Mouse (Mus musculus): ENCODE results near the gene Ovol2. TPM values are rescaled to one million over a fixed set of nuclear protein-coding genes. Genes with fewer than 3 reads are reported as not detected.
"Not testable (repeated sequence)": the region's sequence is repeated elsewhere in the genome, so short reads cannot be mapped to it uniquely, and the experiment has no call there.

Gene Ovol2
- polyA plus RNA-seq, 1 experiment: 0.44 TPM

DNA sequence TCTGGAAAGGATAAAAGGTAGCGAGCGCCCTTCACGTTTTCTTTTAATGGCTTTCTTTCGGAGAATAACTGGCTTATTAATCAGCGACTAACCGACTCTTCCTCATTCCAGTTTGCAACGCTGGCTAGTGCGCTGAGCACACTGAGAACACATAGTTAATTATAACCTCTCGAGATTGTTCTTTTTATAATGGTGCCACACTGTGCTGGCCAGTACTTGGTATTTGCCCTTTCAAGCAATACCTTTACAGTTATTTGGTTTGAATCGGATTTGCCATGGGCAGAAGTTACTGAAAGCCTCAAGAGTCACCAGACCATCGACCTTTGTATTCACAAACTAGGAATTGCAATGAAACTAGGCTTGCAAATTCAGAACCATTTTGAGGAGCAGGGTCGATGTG is 37.6 kb upstream of the Ovol2 start:
- H3K27ac ChIP-seq (ENCODE audit: insufficient read depth, low read length): peak overlapping the region; percentile 93; the same call in 1 of the 2 replicates
- peaks cover 10% of the 10 kb centered on the region for H3K36me3 ChIP-seq (ENCODE audit: control insufficient read depth, insufficient read depth, low read length)
- no peaks in the 10 kb centered on the region for H3K27me3 ChIP-seq (ENCODE audit: control insufficient read depth, insufficient read depth, low read length)
- no peaks in the 10 kb centered on the region for H3K4me1 ChIP-seq (ENCODE audit: control insufficient read depth, insufficient read depth, insufficient read length)
- no peak for TF ChIP-seq CTCF (IDR thresholded peaks at IDR 0.05; ENCODE audit: extremely low read depth, insufficient read depth, insufficient read length, insufficient replicate concordance)
- no peak for TF ChIP-seq POLR2A (IDR thresholded peaks at IDR 0.05; ENCODE audit: low read depth, low read length)
- 1% methylated on average over 12 of the region's 12 CpGs for WGBS
- H3K4me3 ChIP-seq (ENCODE audit: extremely low read depth, insufficient read depth, insufficient read length): peak overlapping the region; percentile 68
- DNase-seq (ENCODE audit: low read depth in 1 of 2, low spot score in 2 of 2): no peak

DNA sequence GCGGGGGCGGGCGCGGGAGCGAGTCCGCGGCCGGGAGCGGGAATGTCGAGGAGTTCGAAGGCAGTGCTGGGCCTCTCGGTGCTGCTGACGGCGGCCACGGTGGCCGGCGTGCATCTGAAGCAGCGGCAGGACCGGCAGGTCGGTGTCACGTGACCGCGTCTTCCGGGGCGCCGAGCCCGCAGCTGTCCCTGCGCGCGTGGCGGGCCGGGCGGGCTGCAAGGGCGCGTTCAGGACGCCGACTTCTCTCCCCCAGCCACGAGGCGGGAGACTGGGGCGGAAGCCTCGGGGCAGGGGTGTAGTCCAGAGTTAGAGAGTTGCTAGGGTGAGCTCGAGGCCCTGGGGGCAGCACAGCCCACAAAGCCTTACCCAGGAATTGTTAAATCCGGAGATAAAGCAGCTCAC is 37.1 kb upstream of the Ovol2 start:
- WGBS: 1% methylated on average over 43 of the region's 43 CpGs
- peak overlapping the region; percentile 68 for H3K4me3 ChIP-seq (ENCODE audit: extremely low read depth, insufficient read depth, insufficient read length)
- H3K27me3 ChIP-seq (ENCODE audit: control insufficient read depth, insufficient read depth, low read length): no peaks in the 10 kb centered on the region
- H3K4me1 ChIP-seq (ENCODE audit: control insufficient read depth, insufficient read depth, insufficient read length): no peaks in the 10 kb centered on the region
- TF ChIP-seq POLR2A (IDR thresholded peaks at IDR 0.05; ENCODE audit: low read depth, low read length) (peak; percentile 2; the same call in 1 of the 2 replicates), CTCF (IDR thresholded peaks at IDR 0.05; ENCODE audit: extremely low read depth, insufficient read depth, insufficient read length, insufficient replicate concordance) (no peak)
- peaks cover 8% of the 10 kb centered on the region for H3K36me3 ChIP-seq (ENCODE audit: control insufficient read depth, insufficient read depth, low read length)
- H3K27ac ChIP-seq (ENCODE audit: insufficient read depth, low read length): peak overlapping the region; percentile 93
- peak; percentile 34 to 78 for DNase-seq (ENCODE audit: low read depth in 1 of 2, low spot score in 2 of 2)

- peak within 1 kb of the TSS; percentile 68 for H3K4me3 ChIP-seq (ENCODE audit: extremely low read depth, insufficient read depth, insufficient read length)
- DNase-seq (ENCODE audit: low read depth in 1 of 2, low spot score in 2 of 2): peak; percentile 83 to 91
- H3K36me3 ChIP-seq (ENCODE audit: control insufficient read depth, insufficient read depth, low read length): peaks cover 4% of the 10 kb centered on the region
- no peaks in the 10 kb centered on the region for H3K4me1 ChIP-seq (ENCODE audit: control insufficient read depth, insufficient read depth, insufficient read length)
- peak within 1 kb of the TSS; percentile 93 for H3K27ac ChIP-seq (ENCODE audit: insufficient read depth, low read length)
- WGBS: 7% methylated on average over 38 of the region's 38 CpGs
- TF ChIP-seq CTCF (IDR thresholded peaks at IDR 0.05; ENCODE audit: extremely low read depth, insufficient read depth, insufficient read length, insufficient replicate concordance) (no peak), POLR2A (IDR thresholded peaks at IDR 0.05; ENCODE audit: low read depth, low read length) (no peak; the same call in 1 of the 2 replicates)
- H3K27me3 ChIP-seq (ENCODE audit: control insufficient read depth, insufficient read depth, low read length): no peaks in the 10 kb centered on the region
These were observed 36.6 kb upstream of the Ovol2 start, which contains the start of the genes Kat14 and Pet117 for GRCm38 (mm10) chr2:144368400-144369019. Gene Kat14, plus strand, starts transcription at chr2:144368983. Gene Pet117, plus strand, starts transcription at chr2:144368996.

DNA sequence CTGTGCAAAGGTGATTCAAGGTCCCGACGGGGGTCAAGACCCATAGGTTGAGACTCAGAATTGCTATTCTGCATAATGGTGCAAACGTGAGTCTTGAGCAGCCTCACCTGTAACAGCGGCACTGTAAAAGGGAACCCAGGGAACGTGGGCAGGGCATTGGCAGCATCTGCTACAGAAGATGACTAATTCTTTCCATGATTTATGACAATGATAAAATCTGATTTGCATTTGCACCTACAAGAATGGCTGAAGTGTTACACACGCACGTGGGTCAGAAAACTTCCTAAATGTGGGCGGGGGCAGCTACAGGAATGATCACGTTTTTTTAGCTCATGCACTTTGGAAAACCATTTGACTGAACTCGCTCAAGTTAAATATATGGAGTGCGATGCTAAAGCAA is 20.9 kb upstream of the Ovol2 start:
- no peaks in the 10 kb centered on the region for H3K4me1 ChIP-seq (ENCODE audit: control insufficient read depth, insufficient read depth, insufficient read length)
- H3K27me3 ChIP-seq (ENCODE audit: control insufficient read depth, insufficient read depth, low read length): no peaks in the 10 kb centered on the region
- DNase-seq (ENCODE audit: low read depth in 1 of 2, low spot score in 2 of 2): no peak
- WGBS: 83% methylated on average over 11 of the region's 11 CpGs
- no peaks in the 10 kb centered on the region for H3K36me3 ChIP-seq (ENCODE audit: control insufficient read depth, insufficient read depth, low read length)
- TF ChIP-seq POLR2A (IDR thresholded peaks at IDR 0.05; ENCODE audit: low read depth, low read length) (no peak), CTCF (IDR thresholded peaks at IDR 0.05; ENCODE audit: extremely low read depth, insufficient read depth, insufficient read length, insufficient replicate concordance) (no peak)
- H3K27ac ChIP-seq (ENCODE audit: insufficient read depth, low read length): no peak overlapping the region
- H3K4me3 ChIP-seq (ENCODE audit: extremely low read depth, insufficient read depth, insufficient read length): no peak overlapping the region

DNA sequence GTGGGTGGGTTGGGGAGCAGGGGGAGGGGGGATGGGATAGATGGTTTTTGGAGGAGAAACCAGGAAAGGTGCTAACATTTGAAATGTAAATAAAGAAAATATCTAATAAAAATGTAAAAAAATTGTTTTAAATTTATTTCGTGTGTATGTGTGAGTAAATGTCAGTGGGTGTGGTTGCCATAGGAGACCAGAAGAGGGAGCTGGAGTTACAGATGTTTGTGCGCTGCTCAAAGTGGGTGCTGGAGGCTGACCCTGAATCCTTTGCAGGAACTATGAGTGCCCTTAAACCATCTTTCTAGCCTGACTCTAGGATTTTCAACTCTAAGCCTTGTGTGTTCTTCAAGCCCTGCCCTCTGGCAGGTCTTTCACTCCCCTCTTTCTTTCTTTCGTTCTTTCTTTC is 16.6 kb upstream of the Ovol2 start:
- no peaks in the 10 kb centered on the region for H3K4me1 ChIP-seq (ENCODE audit: control insufficient read depth, insufficient read depth, insufficient read length)
- H3K4me3 ChIP-seq (ENCODE audit: extremely low read depth, insufficient read depth, insufficient read length): no peak overlapping the region
- DNase-seq (ENCODE audit: low read depth in 1 of 2, low spot score in 2 of 2): no peak
- no peak for TF ChIP-seq POLR2A (IDR thresholded peaks at IDR 0.05; ENCODE audit: low read depth, low read length)
- no peak for TF ChIP-seq CTCF (IDR thresholded peaks at IDR 0.05; ENCODE audit: extremely low read depth, insufficient read depth, insufficient read length, insufficient replicate concordance)
- WGBS: 83% methylated on average over 3 of the region's 3 CpGs
- no peaks in the 10 kb centered on the region for H3K36me3 ChIP-seq (ENCODE audit: control insufficient read depth, insufficient read depth, low read length)
- no peaks in the 10 kb centered on the region for H3K27me3 ChIP-seq (ENCODE audit: control insufficient read depth, insufficient read depth, low read length)
- H3K27ac ChIP-seq (ENCODE audit: insufficient read depth, low read length): no peak overlapping the region

- no peak for DNase-seq (ENCODE audit: low read depth in 1 of 2, low spot score in 2 of 2)
- Histone ChIP-seq H3K27me3 (ENCODE audit: control insufficient read depth, insufficient read depth, low read length) (no peaks in the 10 kb centered on the region), H3K27ac (ENCODE audit: insufficient read depth, low read length) (no peak overlapping the region), H3K4me1 (ENCODE audit: control insufficient read depth, insufficient read depth, insufficient read length) (no peaks in the 10 kb centered on the region), H3K4me3 (ENCODE audit: extremely low read depth, insufficient read depth, insufficient read length) (no peak overlapping the region), H3K36me3 (ENCODE audit: control insufficient read depth, insufficient read depth, low read length) (no peaks in the 10 kb centered on the region)
- WGBS: 18% methylated on average over 4 of the region's 4 CpGs
- TF ChIP-seq POLR2A (IDR thresholded peaks at IDR 0.05; ENCODE audit: low read depth, low read length): no peak
- TF ChIP-seq CTCF (IDR thresholded peaks at IDR 0.05; ENCODE audit: extremely low read depth, insufficient read depth, insufficient read length, insufficient replicate concordance): no peak
These were observed 11.2 kb upstream of the Ovol2 start for GRCm38 (mm10) chr2:144343158-144343557.

DNA sequence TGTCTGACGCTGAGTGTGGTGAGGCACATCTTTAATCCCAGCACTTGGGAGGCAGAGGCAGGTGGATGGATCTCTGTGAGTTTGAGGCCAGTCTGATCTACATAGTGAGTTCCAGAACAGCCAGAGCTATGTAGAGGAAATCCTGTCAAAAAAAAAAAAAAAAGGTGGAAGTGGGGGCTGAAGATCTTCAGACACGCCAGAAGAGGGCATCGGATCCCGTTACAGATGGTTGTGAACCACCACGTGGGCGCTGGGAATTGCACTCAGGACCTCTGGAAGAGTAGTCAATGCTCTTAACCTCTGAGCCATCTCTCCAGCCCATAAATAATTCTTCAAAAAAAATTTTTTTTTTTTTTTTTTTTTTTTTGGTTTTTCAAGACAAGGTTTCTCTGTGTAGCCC is 6.2 kb upstream of the Ovol2 start:
- DNase-seq (ENCODE audit: low read depth in 1 of 2, low spot score in 2 of 2); H3K36me3 ChIP-seq (ENCODE audit: control insufficient read depth, insufficient read depth, low read length); H3K4me1 ChIP-seq (ENCODE audit: control insufficient read depth, insufficient read depth, insufficient read length); H3K27me3 ChIP-seq (ENCODE audit: control insufficient read depth, insufficient read depth, low read length); H3K4me3 ChIP-seq (ENCODE audit: extremely low read depth, insufficient read depth, insufficient read length); H3K27ac ChIP-seq (ENCODE audit: insufficient read depth, low read length): not testable (repeated sequence)
- WGBS: 81% methylated on average over 6 of the region's 6 CpGs

All from spleen, adult 2 months (tissue).